Mouse (Mus musculus) adrenal gland, postnatal 10 days (tissue): ENCODE results near the gene Fam13c. TPM values are rescaled to one million over a fixed set of nuclear protein-coding genes. Genes with fewer than 3 reads are reported as not detected.
"Not testable (repeated sequence)": the region's sequence is repeated elsewhere in the genome, so short reads cannot be mapped to it uniquely, and the experiment has no call there.

Experiments used
- DNase-seq: peaks from one replicate; pipeline ENCODE4 v3.0.0; 2021; ENCODE audit warnings: mixed read lengths
- long read RNA-seq, 2 experiments: library from polyadenylated mRNA; stranded (forward); transcript quantifications; one replicate each; pipeline ENCODE4 v2.0.0; 2021
- total RNA-seq, 2 experiments: library from RNA; stranded (reverse); gene quantifications; 2 replicates each; pipeline ENCODE4 v1.2.3; 2021

The Fam13c gene
- total RNA-seq, result 10 to 100 TPM; 13.2 to 16.2 TPM
- long read RNA-seq, experiment 1, transcript Fam13c-202 (15 exons, 3,380 nt), result major isoform, 5 of 16 reads
- long read RNA-seq, experiment 1, partial matches to known transcripts, result 5 of 16 reads
- long read RNA-seq, experiment 1, other reads (novel, unspliced or antisense), result 4 of 16 reads
- long read RNA-seq, experiment 2, transcript Fam13c-202 (15 exons, 3,380 nt), result major isoform, 6 of 18 reads
- long read RNA-seq, experiment 2, partial matches to known transcripts, result 3 of 18 reads
- long read RNA-seq, experiment 2, other reads (novel, unspliced or antisense), result 3 of 18 reads

DNA sequence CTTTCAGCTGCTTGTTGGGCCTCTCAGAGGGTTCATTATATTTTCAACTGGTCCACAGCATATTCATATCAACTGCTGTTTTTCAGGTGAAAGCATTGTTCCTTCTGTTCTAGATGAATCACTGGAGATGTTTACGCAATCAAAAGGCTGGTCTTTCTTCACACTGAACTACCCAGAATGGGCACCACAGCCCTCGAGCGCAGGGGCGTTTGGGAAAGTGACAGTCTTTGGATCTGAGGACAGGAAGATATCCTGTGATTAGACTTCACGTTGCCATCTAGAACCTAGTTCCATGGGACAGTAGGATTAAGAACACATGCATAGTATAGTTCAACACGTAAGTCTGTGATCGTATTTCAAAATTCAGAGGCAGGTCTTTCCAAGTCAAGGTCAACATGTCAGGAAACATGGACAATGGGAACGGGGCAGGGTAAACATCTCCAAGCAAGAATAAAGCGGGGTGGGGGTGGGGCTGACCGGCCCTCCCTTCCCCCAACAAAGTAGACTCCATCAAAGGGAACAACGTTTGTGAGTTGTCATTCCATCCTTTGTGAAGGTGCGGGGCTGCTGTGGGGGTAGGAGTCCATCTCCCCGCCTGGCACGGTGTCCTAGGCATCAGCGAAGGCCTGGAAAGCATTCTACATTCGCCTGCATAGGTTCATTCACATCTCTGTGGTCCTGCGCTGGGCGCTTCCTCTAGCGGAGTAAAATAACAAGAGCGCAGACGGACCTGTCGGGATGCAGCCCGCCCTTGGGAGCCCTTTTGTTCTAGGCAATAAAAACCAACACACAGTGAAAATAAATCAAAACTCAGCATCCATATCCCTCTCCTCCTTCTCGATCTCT is at the start of gene Fam13c:
Fam13c (plus strand) TSS at position 806 of the 846 bp plus-strand sequence.
- DNase-seq, result peak; percentile 46

DNA sequence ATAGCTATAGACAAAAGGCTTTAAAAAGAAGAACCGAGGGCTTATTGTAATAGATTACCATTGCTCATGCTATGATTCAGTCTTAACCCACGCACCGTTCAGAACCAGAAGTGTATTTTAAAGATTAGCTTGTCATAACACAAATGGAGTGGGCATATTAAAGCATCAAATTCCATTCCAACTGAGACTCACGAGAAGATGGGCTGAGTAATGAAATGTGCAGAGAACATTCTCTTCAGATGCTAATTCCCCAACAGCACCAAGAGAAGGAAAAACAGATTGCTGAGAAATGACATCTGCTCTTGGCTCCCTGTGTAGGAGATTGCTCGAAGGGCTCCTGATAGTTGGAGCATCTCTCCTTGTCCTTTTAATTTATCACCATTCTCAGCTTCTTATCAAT is 44.4 kb upstream of the Fam13c start:
- DNase-seq, result no peak

DNA sequence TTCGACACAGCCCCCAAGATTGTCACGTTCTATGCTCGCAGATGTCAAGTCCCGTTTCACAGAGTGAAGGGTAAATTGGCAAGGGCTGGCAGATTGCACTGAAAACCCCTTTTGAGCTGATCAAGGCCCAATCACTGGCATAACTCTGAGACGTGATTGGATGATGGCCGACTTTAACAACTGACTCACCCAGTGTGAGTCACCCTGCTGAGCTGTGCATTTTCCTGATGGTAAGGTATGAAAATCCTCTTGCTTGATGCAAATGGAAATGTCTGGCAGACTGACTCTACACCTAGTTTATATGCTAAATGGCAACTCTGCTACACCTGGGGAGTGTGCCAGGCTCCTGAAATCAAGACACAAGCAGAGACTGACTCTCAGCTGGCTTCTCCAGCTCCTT is 42.1 kb upstream of the Fam13c start:
- no peak for DNase-seq

DNA sequence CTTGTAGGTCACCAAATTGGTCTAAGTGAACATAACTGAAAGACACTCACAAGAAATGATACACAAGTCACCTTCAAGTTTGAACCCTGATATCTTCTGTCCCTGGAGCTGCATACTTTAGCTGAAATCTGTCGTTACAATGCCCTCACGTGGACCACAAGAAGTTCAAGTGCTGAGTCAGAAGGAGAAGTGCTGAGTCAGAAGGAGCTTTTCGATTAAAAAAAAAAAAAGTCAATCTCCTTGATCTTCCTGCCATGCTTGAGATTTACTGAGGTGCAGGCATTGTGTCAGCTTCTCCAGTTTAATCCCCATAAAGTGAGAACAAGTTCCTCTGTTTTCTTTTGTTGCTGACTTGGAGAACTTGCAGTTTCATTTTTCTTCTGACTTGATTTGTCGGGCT is 38.3 kb upstream of the Fam13c start:
- DNase-seq, result no peak

DNA sequence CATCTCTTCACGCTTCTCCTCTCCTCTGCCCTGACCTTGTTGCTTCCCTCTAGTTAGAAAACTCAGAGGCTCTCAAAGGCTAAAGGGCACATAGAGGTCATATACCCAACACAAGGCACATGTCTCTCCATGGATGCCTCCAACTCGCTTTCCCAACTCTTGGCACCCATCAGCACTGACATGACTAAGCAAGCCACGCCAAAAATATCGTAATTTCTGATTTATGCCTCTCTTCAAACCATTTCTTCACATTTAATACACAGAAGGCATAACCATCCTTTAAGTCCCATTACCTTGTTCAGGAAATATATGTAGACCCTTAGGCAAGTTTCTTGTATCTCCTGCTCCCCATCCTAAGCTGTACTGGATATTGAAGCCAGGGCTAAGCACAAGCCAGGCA is 37.6 kb upstream of the Fam13c start:
- peak; percentile 20 for DNase-seq

DNA sequence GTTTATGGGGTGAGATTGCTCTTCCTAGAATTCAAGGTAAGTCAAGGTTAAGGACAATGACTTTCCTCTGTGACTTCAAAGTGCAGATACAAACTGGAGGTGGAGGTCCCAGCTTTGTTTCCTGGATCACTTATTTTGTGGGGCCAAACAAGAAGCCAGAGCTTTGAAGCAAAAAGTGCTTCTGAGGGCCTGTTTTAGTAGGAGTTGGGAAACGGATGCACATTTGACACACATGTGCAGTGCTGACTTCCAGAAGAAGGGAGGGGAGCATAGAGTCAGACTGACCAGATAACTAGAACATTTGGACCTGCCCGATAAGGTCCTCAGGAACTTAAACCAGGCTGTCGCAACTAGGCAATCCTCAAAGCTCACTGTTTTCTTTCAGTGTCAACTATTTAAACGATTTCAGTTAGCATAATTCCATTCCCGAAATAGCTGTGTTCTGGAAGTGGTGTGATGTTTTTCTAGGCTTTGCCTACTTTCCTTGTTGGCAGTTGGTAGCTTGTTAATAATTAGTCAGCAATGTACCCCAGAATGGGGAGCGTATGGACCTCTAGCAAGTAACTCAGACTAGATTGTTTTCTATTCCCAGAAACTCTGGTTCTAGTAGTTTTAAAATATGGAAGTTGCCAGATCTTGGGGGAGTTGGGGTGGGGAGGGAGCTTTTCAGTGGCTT is 22.3 kb upstream of the Fam13c start:
- no peak for DNase-seq

DNA sequence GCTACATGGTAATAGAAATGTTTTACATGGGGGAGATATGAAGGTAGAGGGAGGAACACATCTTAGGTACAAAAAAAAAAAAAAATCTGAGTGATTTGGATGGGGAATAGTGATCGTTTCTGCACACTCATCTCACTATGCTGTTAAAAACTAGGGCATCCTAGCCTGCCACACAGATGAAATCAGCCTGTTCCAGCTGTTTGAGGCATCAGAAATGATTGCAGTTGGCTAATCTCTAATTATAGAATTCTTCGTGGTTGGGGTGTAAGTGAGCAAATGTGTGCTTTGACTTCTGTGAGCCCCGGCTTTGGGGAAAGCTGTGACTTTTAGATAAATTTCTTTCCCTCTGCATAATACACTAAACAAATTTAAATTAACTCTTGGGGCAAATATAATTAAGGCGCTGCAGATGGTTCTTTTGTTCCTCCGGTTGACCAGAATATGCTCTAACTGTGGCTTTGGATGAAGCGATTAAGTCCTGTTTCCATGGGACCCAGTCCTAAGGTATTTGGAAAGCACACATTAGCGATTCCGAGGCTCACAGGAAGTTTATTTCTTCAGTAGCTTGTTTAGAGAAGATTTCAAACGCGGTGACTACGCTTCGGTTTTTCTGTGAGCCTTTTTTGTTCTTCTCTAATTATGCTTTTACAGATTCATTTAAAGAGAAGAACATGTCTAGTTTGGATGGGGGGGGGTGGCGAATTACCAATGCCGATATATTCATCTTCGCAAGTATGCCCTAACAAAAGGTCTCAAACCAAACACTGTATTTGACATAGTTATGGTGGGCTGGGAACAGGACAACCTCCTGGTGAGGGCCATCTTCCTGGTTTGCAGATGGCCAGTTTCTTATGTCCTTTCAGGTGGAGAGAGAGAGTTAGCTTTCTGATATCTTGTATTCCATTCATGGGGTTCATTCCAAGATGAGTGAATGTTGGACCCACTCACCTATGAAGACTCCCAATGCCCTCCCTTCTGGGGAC is 20.7 kb upstream of the Fam13c start:
- DNase-seq, result no peak

DNA sequence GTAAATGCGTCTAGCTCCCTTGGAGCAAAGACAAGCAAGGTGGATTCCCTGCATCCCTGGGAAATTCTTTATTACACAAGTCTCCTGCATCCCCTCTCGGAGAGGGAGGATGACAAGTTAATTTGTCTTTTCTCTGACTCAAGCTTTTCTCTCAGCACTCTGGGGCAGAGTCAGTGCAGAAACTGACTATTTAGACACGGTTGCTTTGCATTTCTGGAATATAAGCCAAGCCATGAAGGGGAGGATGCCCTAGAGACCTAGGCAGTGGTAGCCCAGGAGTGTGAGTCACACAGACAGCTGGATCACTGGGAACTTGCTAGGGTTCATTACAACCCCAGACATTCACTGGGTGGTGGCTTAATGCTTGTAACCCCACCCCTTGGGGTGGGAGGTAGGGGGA is 13.9 kb upstream of the Fam13c start:
- no peak for DNase-seq

DNA sequence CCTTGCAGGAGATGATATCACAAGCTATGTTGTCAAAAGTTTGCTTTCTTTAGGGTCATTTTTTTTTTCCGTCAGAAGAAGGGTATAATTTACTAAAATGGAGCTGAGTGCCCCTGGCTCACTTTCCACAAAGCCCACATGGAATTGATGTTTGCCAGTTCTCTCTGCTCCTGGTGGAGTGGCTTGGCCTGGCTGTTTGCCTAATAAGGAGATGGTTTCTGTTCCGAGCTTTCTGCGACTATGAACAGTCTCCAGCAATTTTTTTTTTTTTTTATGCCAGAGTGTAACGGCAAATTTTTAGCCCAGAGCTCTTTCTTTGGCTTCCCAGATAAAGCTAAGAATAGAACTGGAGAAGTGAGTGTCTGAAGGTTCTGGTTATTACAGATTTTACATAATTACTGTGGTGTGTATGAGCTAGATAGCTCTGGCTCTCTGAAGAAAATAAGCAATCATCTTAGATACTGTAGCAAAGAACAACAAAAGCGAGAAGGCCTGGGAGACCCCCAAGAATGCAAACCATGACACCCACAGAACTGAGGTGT is 12.1 kb upstream of the Fam13c start:
- DNase-seq, result peak; percentile 42

DNA sequence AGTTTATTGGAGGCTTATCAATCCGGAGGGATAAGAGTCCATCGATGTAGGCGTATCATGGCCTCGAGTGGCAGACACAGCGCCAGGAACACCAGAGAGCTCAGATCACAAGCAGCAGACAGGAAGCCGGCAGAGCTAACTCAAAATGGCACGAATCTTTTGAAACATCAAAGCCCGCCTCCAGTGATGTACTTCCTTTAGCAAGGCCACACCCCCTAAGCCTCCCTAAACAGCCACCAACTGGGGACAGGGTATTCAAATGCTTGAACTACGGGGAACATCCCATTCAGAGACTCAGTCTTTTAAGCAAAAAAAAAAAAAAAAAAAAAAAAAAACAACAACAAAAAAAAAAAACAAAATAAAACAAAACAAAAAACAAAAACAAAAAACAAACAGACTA is 10.9 kb upstream of the Fam13c start:
- no peak for DNase-seq

DNA sequence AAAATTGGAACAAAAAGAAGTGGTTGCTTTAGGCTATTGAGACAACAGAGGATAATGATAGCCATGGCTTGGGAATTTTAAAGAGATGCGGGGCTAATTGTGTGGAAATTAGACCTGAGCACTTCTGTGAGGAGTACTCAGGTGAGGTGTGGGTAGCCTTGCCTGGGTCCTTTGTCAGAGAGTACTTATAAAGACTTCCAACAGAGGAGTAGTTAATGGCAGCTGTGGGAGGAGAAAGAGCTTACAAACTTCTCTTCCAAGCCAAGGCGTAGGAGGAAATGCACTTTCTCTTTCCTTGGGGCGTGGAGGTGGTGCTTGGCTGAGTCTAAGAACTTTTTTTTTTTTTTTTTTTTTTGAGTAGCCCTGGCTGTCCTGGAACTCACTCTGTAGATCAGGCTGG is 6.9 kb upstream of the Fam13c start:
- no peak for DNase-seq

DNA sequence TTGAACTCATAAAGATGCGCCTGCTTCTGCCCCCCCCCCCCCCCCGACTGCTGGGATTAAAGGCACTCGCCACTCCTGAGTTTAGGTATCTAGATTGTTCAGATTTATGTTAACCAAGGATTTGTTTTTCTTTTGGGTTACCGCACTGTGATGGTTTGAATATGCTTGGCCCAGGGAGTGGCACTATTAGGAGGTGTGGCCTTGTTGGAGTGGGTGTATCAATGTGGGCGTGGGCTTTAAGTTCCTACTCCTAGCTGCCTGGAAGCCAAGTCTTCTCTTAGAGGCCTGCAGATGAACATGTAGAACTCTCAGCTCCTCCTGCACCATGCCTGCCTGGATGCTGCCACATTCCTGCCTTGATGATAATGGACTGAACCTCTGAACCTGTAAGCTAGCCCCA is 6.5 kb upstream of the Fam13c start:
- not testable (repeated sequence) for DNase-seq

DNA sequence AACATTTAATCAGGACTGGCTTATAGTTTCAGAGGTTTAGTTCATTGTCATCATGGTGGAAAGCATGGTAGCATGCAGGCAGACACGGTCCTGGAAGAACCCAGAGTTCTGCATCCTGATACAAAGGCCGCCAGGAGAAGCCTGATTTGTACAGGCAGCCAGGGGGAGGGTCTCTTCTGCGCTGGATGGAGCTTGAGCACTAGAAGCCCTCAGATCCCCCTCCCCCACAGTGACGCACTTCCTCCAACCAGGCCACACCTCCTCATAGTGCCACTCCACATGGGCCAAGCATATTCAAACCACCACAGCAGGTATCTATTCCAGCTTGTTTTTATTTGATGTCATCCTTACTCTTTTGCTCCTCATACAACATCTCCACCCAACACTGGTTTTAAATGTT is 3.6 kb upstream of the Fam13c start:
- no peak for DNase-seq

DNA sequence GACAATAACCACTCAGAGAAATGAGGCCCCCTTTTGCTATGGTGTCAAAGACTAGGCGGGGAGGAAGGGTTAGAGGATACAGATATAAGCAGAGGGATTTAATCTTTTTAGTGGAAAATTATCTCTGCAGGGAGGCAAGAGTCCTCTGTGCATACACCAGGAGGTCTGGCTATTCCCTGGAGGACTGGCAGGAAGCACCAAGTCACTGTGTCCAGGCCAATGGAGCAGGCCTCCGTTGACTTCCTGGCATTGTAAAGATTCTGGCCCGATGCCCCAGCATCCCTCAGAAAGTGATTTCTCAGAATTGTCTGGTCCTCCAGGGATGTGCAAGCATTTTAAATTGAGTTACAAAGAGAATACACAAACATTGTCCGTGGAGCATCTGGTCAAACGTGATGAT is 3.0 kb upstream of the Fam13c start:
- DNase-seq, result peak; percentile 56

DNA sequence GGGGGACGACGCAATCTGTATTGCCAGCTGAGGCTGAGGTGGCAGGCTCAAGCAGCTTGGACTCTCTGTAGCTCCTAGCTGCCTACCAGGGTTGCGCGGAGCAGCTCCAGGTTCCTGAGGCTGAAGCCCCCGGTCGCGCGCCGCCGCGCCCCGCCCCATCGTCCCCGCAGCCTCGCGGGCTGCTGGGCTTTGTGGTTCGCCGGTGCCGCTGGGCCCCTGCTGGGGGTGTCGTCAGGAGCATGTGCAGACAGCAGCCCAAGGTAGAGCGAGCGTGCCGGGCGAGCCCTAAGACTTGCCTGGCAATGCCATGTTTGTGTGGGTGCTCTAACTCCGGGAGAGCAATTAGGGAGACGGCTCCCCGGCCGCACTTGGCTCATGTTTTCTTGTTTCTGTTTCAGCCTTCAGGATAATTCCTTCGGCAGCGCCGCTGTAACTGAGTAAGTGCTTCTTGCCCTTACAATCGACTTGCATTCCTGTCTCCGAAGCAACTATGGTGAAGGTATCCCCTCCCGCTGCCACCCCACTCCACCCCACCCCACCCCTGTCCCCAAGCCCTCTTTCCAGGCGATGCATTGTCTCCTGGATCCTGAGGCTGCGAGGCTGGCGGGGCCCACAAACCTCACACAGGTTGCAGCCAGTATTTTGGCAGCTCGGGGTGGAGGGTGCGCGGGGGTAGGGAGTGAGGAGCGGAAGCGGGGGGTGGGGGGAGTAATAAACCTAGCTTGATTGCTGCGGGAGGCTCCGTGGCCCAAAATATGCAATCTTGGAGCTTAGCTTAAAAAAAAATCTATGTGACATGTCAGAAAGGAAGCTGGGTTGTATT is 569 bp downstream of the Fam13c start:
- peak; percentile 78 for DNase-seq

DNA sequence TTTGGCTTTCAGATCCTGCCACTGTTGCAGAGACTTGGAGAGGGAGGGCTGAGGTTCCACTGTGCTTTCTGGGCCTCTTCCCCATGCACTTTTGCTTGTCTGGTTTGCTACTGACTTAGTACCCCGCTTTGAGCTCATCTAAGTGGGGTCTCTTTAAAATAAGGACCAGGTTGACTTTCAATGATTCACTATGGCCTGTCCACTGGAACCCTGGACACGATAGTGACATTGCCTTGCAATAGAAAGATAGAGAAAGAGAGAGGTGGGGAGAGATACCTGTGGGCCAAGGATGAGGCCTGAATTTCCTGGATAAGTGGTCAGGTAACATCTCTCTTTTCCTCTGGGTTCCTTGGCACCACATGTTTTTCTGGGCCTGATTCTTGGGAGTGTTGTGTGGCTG is 1.9 kb downstream of the Fam13c start:
- no peak for DNase-seq

DNA sequence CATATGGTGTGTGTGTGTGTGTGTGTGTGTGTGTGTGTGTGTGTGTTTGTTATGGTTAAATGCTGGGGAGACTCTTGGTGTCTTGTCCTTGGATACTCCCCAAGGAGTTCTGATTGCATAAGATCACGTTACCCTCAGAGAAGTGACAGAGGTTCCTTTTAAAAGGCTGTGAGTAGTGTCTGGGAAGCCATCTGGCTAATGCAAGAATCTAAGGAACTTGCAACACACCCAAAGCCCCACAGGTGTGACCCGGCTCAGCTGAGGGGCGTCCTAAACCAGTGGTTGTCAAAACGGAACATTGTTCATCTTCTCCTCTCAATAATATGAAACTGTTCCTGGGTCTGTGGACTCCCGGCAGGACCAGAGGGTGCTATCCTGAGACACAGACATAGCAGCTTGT is 2.3 kb downstream of the Fam13c start:
- no peak for DNase-seq

DNA sequence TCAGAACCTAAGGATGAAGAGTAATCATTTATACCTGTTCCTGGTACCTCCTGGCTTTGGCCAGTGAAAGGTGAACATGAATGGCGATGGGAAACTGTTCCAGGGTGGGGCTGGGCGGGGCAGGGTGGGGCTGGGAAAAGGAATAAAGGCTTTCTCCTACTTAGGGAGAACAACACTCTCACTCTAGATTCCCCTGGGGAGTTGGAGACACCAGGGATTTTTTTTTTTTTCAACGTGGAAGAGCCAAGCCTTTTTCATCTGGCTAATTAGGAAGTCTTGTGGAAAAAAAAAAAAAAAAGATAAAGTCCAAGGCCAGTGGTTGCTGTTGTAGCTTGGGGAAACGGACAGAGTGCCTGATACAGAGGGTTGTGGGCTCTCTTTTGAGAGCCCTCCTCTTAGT is 7.5 kb downstream of the Fam13c start:
- DNase-seq, result no peak

DNA sequence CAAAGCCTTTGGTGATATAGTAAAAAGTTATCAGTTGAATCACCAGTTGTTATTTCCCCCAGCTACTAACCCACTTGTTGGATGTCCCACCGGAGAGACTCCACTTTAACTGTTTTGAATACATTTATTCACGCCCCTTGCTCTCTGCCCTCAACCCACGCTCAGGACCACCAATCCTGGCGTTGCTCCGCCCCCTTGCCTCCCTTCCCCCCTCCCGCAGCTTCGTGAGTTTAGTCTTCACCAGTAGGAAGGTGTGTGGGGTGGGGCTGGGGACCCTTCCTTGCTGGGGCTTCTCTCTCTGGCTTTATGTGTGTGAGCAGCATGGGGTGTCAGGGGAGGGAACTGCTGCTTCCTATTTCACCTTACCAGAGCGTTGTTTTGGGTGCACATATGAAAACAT is 8.9 kb downstream of the Fam13c start:
- DNase-seq, result no peak

DNA sequence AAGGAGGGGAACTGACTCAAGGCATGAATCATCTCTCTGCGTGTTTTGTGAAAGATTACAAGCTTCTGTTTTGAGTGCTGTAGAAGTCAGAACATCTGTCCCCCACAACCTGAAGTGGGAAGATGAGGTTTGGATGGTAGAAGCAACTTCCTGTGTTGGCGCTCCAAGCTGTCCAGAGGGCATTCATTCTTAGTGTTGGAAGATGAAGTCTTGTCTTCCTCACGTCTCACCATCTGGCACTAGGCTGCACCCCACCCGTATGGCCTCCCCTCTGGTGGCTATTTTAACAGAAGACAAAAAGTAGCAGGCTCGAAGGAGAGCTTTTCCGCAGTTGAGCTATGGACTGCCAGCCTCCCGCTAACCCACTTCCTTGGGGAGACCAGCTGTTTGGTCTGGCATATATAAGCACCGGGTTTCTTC is 15.6 kb downstream of the Fam13c start:
- no peak for DNase-seq
